Mouse (Mus musculus): ENCODE data around the gene Hsd11b1.

GRCm38 (mm10) chr1:193226724-193227522 lies 37.0 kb downstream of the Hsd11b1 start:
- TF ChIP-seq CTCF (IDR thresholded peaks at IDR 0.05; ENCODE audit: control insufficient read depth, insufficient read depth, insufficient read length) (no peak), MAX (IDR thresholded peaks at IDR 0.05) (no peak)
